ENCODE assay signal across 9 mouse cellular contexts in genomic region chr7:49521976-49522375, GRCm38 (mm10).
A peak's percentile ranks its signal among the peaks of the same experiment; 100 is the strongest.
DNase-seq lines count a peak whose midpoint lies in the region; ATAC-seq and TF ChIP-seq lines count a peak whose summit lies in the region.
"Had no signal": no experiment of that assay in that cellular context is flagged by ENCODE, and none has a peak within 500 bp of the region (broad histone marks: within the 10 kb centered on the region; RNA-seq: fewer than 3 reads in every experiment).

No protein-coding gene starts in this region.

- peak overlapping the region; percentile 9 for H3K4me3 ChIP-seq in kidney, postnatal 0 days (replicated peaks; ENCODE audit: low read depth, low read length)
- peak overlapping the region; percentile 35 for H3K4me3 ChIP-seq in forebrain, embryonic 13.5 days
- peak overlapping the region; percentile 42 for H3K4me3 ChIP-seq in limb, embryonic 14.5 days (replicated peaks; ENCODE audit: low read length)
- no peak overlapping the region for H3K4me3 ChIP-seq in neural tube, embryonic 12.5 days
- H3K4me3 ChIP-seq: megakaryocyte, embryonic 14.5 days had no signal

- H3K36me3 ChIP-seq in kidney, postnatal 0 days (ENCODE audit: insufficient read depth, low read length) = no peaks in the 10 kb centered on the region
- H3K36me3 ChIP-seq in forebrain, embryonic 13.5 days (ENCODE audit: poor library complexity, severe bottlenecking) = no peaks in the 10 kb centered on the region
- no peaks in the 10 kb centered on the region for H3K36me3 ChIP-seq in limb, embryonic 14.5 days (ENCODE audit: control insufficient read depth, insufficient read depth, low read length)
- no peaks in the 10 kb centered on the region for H3K36me3 ChIP-seq in neural tube, embryonic 12.5 days

- no peak for ATAC-seq in kidney, postnatal 0 days (replicated peaks; ENCODE audit: low FRiP score, low read depth)
- ATAC-seq in forebrain, embryonic 13.5 days = peak; percentile 23
- 0 out of 2 replicates have a peak, but pooled peaks have one; percentile 3 for ATAC-seq in limb, embryonic 14.5 days (ENCODE audit: low FRiP score, low read depth)
- ATAC-seq in neural tube, embryonic 12.5 days (ENCODE audit: low FRiP score, low read depth) = 0 out of 2 replicates have a peak, but pooled peaks have one; percentile 18

- WGBS in kidney, postnatal 0 days = 2% methylated on average over 9 of the region's 9 CpGs
- 2% methylated on average over 9 of the region's 9 CpGs for WGBS in forebrain, embryonic 13.5 days
- 3% methylated on average over 9 of the region's 9 CpGs for WGBS in limb, embryonic 14.5 days
- WGBS in neural tube, embryonic 12.5 days = 3% methylated on average over 9 of the region's 9 CpGs

- no peaks in the 10 kb centered on the region for H3K9me3 ChIP-seq in kidney, postnatal 0 days (replicated peaks; ENCODE audit: low read length)
- H3K9me3 ChIP-seq in forebrain, embryonic 13.5 days (replicated peaks) = no peaks in the 10 kb centered on the region
- no peaks in the 10 kb centered on the region for H3K9me3 ChIP-seq in limb, embryonic 14.5 days (ENCODE audit: control insufficient read depth, low read length)
- no peaks in the 10 kb centered on the region for H3K9me3 ChIP-seq in neural tube, embryonic 12.5 days

- no peaks in the 10 kb centered on the region for H3K27me3 ChIP-seq in kidney, postnatal 0 days (ENCODE audit: insufficient read depth, low read length)
- peaks cover 41% of the 10 kb centered on the region for H3K27me3 ChIP-seq in forebrain, embryonic 13.5 days
- H3K27me3 ChIP-seq in limb, embryonic 14.5 days (ENCODE audit: control insufficient read depth, insufficient read depth, low read length) = no peaks in the 10 kb centered on the region
- peaks cover 13% of the 10 kb centered on the region; the same call in 1 of the 2 replicates for H3K27me3 ChIP-seq in neural tube, embryonic 12.5 days (replicated peaks)

- H3K4me2 ChIP-seq in kidney, postnatal 0 days (ENCODE audit: low read length) = peak overlapping the region; percentile 64
- H3K4me2 ChIP-seq in forebrain, embryonic 13.5 days = peak overlapping the region; percentile 65
- peak overlapping the region; percentile 74 for H3K4me2 ChIP-seq in limb, embryonic 14.5 days (replicated peaks; ENCODE audit: low read depth, low read length, severe bottlenecking)
- H3K4me2 ChIP-seq in neural tube, embryonic 12.5 days (replicated peaks) = peak overlapping the region; percentile 55

- TF ChIP-seq POLR2A in limb, embryonic 14.5 days (IDR thresholded peaks at IDR 0.05; ENCODE audit: borderline replicate concordance, extremely low read depth, insufficient read depth, insufficient read length) = no peak

- DNase-seq in kidney, postnatal 0 days (ENCODE audit: low spot score) = no peak
- DNase-seq in kidney, postnatal 14 days = no peak
- no peak for DNase-seq in limb, embryonic 14.5 days (ENCODE audit: low spot score)
- no peak for DNase-seq in cerebellum, adult 11 months
- DNase-seq in gastrocnemius, postnatal 10 days = no peak
- DNase-seq in layer of hippocampus, postnatal 14 days (ENCODE audit: low spot score in 2 of 2) = no peak

- peak overlapping the region; percentile 85; the same call in 1 of the 2 replicates for H3K27ac ChIP-seq in kidney, postnatal 0 days
- H3K27ac ChIP-seq in forebrain, embryonic 13.5 days = no peak overlapping the region
- H3K27ac ChIP-seq in limb, embryonic 14.5 days (replicated peaks; ENCODE audit: low read depth, low read length) = no peak overlapping the region
- no peak overlapping the region for H3K27ac ChIP-seq in neural tube, embryonic 12.5 days

- 0 out of 2 replicates have a peak overlapping the region, but pooled peaks have one; percentile 5 for H3K9ac ChIP-seq in kidney, postnatal 0 days (ENCODE audit: low read depth, low read length)
- H3K9ac ChIP-seq in forebrain, embryonic 13.5 days = no peak overlapping the region
- H3K9ac ChIP-seq in limb, embryonic 14.5 days (ENCODE audit: low read depth, low read length, severe bottlenecking) = no peak overlapping the region
- no peak overlapping the region for H3K9ac ChIP-seq in neural tube, embryonic 12.5 days

- peaks cover 34% of the 10 kb centered on the region for H3K4me1 ChIP-seq in kidney, postnatal 0 days (replicated peaks; ENCODE audit: insufficient read depth, low read length)
- peaks cover 25% of the 10 kb centered on the region for H3K4me1 ChIP-seq in forebrain, embryonic 13.5 days
- H3K4me1 ChIP-seq in limb, embryonic 14.5 days (ENCODE audit: control insufficient read depth, insufficient read depth, low read length) = peaks cover 44% of the 10 kb centered on the region
- peaks cover 26% of the 10 kb centered on the region for H3K4me1 ChIP-seq in neural tube, embryonic 12.5 days
- H3K4me1 ChIP-seq: megakaryocyte, embryonic 14.5 days had no signal

- no peak for TF ChIP-seq CTCF in kidney, postnatal 0 days (IDR thresholded peaks at IDR 0.05; ENCODE audit: low read depth)
